Mouse (Mus musculus): Measurements from ENCODE around the gene Gk5.

- TF ChIP-seq HCFC1 (IDR thresholded peaks at IDR 0.05; ENCODE audit: borderline replicate concordance, insufficient read depth, low read length) (no peak), ZC3H11A (IDR thresholded peaks at IDR 0.05; ENCODE audit: borderline replicate concordance, low read depth, low read length) (no peak)
These were observed 78.6 kb downstream of the Gk5 start for GRCm38 (mm10) chr9:96197806-96198205.

All from ES-E14 (cell line).